Mouse (Mus musculus) neural tube, postnatal 0 days (tissue): ENCODE data around the gene Nxt2. TPM values are rescaled to one million over a fixed set of nuclear protein-coding genes. Genes with fewer than 3 reads are reported as not detected.

Experiments used
- polyA plus RNA-seq: library from polyadenylated mRNA; unstranded; fragments of >200 nt; fragmentation: Nextera tagmentation; extraction: Ambion mirVana; gene quantifications from 2 replicates; pipeline ENCODE4 v1.2.1, GENCODE M21; 2015

Nxt2 gene
- 29.8 and 31.8 TPM in 2 replicates for polyA plus RNA-seq

GRCm38 (mm10) chrX:142226542-142226941 lies at the start of gene Nxt2:
Gene Nxt2 (plus strand): TSS chrX:142226770.

GRCm38 (mm10) chrX:142196831-142197230 lies 29.7 kb upstream of the Nxt2 start, which contains the start of gene Gucy2f:
Gene Gucy2f (minus strand): TSS chrX:142196931.

Other genes starting within 250 kb of the Nxt2 start
- 0.06 and 0.09 TPM in 2 replicates for gene Gucy2f, start 29.8 kb upstream of the Nxt2 start, polyA plus RNA-seq
- 84.9 and 91.4 TPM in 2 replicates for gene Kcne1l, start 79.5 kb downstream of the Nxt2 start, polyA plus RNA-seq
- gene Acsl4, start 163.8 kb downstream of the Nxt2 start, polyA plus RNA-seq = 31.9 and 33.0 TPM in 2 replicates